8 mouse cellular contexts compared by ENCODE assay signal in the genomic region with DNA sequence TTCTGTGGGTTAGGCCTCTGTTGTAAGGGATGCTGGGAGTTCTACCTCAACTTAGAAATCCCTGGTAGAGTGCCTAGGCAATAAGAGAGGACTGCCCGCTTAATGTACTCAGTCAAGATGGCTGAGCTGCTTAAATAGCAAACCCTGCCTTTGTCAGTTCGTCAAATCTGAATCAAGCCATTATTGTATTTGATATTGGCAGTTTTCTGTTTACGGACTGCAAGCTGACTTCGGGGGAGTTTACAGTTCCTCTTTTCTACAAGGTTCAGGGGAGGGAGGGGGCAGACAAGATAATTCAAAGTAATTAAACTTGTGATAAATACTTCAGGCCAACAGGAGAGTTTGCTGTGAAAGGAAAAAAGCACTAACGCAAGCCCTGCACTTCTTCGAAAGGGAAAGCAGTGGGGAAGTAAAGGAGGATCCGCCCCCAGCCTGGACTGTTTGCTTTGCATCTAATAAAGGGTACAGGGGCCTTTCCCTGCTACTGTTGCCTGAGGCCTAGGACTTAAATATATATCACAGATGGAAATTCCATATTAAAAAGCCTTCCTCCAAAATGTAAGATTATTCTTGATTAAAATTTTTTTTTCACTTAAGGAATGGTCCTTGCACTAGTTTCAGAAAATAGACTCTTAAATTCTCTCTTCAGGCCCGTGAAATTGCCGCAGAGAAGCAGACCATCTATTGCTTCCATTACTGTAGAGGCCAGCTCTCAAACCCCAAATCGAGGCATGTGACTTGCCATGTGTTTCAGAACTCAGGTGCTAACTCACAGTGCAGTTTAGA. TPM values are rescaled to one million over a fixed set of nuclear protein-coding genes. Genes with fewer than 3 reads are reported as not detected.
DNase-seq lines count a peak whose midpoint lies in the region; ATAC-seq lines count a peak whose summit lies in the region.

No protein-coding gene starts in this region.

- H3K79me2 ChIP-seq in macrophage (ENCODE audit: inconsistent target): peaks cover 3% of the 10 kb centered on the region; the same call in 1 of the 2 replicates

- H3K4me3 ChIP-seq in heart, embryonic 15.5 days: peak overlapping the region; percentile 90
- peak overlapping the region; percentile 29 for H3K4me3 ChIP-seq in macrophage (ENCODE audit: inconsistent target)

- no peak overlapping the region for H3K27ac ChIP-seq in heart, embryonic 15.5 days
- H3K27ac ChIP-seq in macrophage: no peak overlapping the region

- H3K9me3 ChIP-seq in heart, embryonic 15.5 days (replicated peaks): no peaks in the 10 kb centered on the region

- 55% methylated on average over 10 of the region's 10 CpGs for WGBS in heart, embryonic 15.5 days
- 34% methylated on average over 10 of the region's 10 CpGs for WGBS in macrophage (ENCODE audit: missing documents)

- peaks cover 6% of the 10 kb centered on the region for H3K4me1 ChIP-seq in heart, embryonic 15.5 days (replicated peaks)

- no peak for DNase-seq in heart, postnatal 4 days
- peak; percentile 28 for DNase-seq in R1 (ENCODE audit: low read depth, low spot score)
- DNase-seq in cerebellum, adult 11-12 months: no peak
- DNase-seq in thymus, postnatal 4 days: no peak
- DNase-seq in gastrocnemius, postnatal 10 days: no peak

- H3K27me3 ChIP-seq in heart, embryonic 15.5 days: no peaks in the 10 kb centered on the region

- ATAC-seq in heart, embryonic 15.5 days (replicated peaks; ENCODE audit: insufficient number of reproducible peaks, insufficient read depth, low FRiP score, low read depth): no peak
- ATAC-seq in hematopoietic stem cell, adult 5-6 weeks (replicated peaks in 1 of 2; ENCODE audit: insufficient read depth in 1 of 2, low FRiP score in 2 of 2, low TSS enrichment in 1 of 2, low read depth in 1 of 2, poor library complexity in 2 of 2, severe bottlenecking in 2 of 2): peak; percentile 13 to 18; a peak in 1 of 4 replicates

- peak overlapping the region; percentile 54; the same call in 1 of the 2 replicates for H3K9ac ChIP-seq in heart, embryonic 15.5 days

- peak overlapping the region; percentile 92 for H3K4me2 ChIP-seq in heart, embryonic 15.5 days

- no peaks in the 10 kb centered on the region for H3K36me3 ChIP-seq in heart, embryonic 15.5 days
- no peaks in the 10 kb centered on the region for H3K36me3 ChIP-seq in macrophage (ENCODE audit: inconsistent target)

RNA-seq across cellular contexts. Expression of gene L3mbtl3, which starts 1.0 kb away (rescaled TPM):
- 7.4 and 8.3 TPM in 2 replicates for polyA plus RNA-seq in heart, embryonic 15.5 days (2015; fragmentation: Nextera tagmentation; extraction: Ambion mirVana)
- 10 to 100 TPM; 11.4 to 11.8 TPM for total RNA-seq in heart, postnatal 4 days (2021)
- 28.3 and 37.7 TPM in 2 replicates for total RNA-seq in hematopoietic stem cell, adult 5-6 weeks (2017)
- 10 to 100 TPM; 12.3 to 43.8 (median 26.2) TPM for total RNA-seq in macrophage (2018; cell fraction: chromatin; rRNA removed)
- total RNA-seq in macrophage (2018; cell fraction: cytosol; rRNA removed): 10 to 100 TPM in 12 of 26 experiments, 1 to 10 TPM in 14; 5.5 to 13.1 (median 9.9) TPM
- total RNA-seq in macrophage (2018; cell fraction: nucleus; rRNA removed): 10 to 100 TPM; 10.9 to 26.4 (median 15.4) TPM
- polyA plus RNA-seq in macrophage (2018): 7.8 to 10.8 TPM (median 9.1 TPM) in 3 replicates
- 10 to 100 TPM in 1 of 2 experiments, 1 to 10 TPM in 1; 8.0 to 10.7 TPM for total RNA-seq in gastrocnemius, postnatal 10 days (2021)
